Mouse (Mus musculus) hindbrain, embryonic 16.5 days (tissue): ENCODE measurements around the gene Nudcd3. TPM values are rescaled to one million over a fixed set of nuclear protein-coding genes. Genes with fewer than 3 reads are reported as not detected.
A peak's percentile ranks its signal among the peaks of the same experiment; 100 is the strongest.

Experiments
- ATAC-seq: fragments of 200-750 bp; cut with Nextera tagmentation; 2 replicates; pipeline ENCODE4 v1.8.0; 2017; ENCODE audit warnings: moderate TSS enrichment, moderate library complexity
- H3K27ac ChIP-seq: fragments of 300-500 bp; sonication (generic); 2 replicates; pipeline ENCODE4 v1.5.1; 2014; ENCODE audit warnings: low read depth, mild to moderate bottlenecking, control low read depth, low read length, moderate library complexity
- H3K27me3 ChIP-seq: fragments of 300-500 bp; sonication (generic); replicated peaks from 2 replicates; pipeline ENCODE4 v1.6.1; 2014; ENCODE audit warnings: low read length; ENCODE audit not compliant: control insufficient read depth, insufficient read depth
- H3K36me3 ChIP-seq: fragments of 300-500 bp; sonication (generic); 2 replicates; pipeline ENCODE4 v1.6.1; 2014; ENCODE audit warnings: mild to moderate bottlenecking, low read length, moderate library complexity, mixed read lengths; ENCODE audit not compliant: control insufficient read depth, insufficient read depth
- H3K4me1 ChIP-seq: fragments of 300-500 bp; sonication (generic); 2 replicates; pipeline ENCODE4 v1.6.1; 2014; ENCODE audit warnings: low read depth, low read length; ENCODE audit not compliant: control insufficient read depth, insufficient read depth
- H3K4me2 ChIP-seq: fragments of 300-500 bp; sonication (generic); 2 replicates; pipeline ENCODE4 v1.6.1; 2014; ENCODE audit warnings: mild to moderate bottlenecking, low read length, control low read depth, moderate library complexity
- H3K4me3 ChIP-seq: fragments of 300-500 bp; sonication (generic); 2 replicates; pipeline ENCODE4 v1.5.1; 2014; ENCODE audit warnings: mild to moderate bottlenecking, low read length, control low read depth, moderate library complexity
- H3K9ac ChIP-seq: fragments of 300-500 bp; sonication (generic); 2 replicates; pipeline ENCODE4 v1.6.1; 2014; ENCODE audit warnings: low read depth, mild to moderate bottlenecking, control low read depth, low read length, moderate library complexity
- H3K9me3 ChIP-seq: fragments of 300-500 bp; sonication (generic); 2 replicates; pipeline ENCODE4 v1.6.1; 2014; ENCODE audit warnings: mild to moderate bottlenecking, low read length, moderate library complexity; ENCODE audit not compliant: control insufficient read depth
- WGBS: fragments of 180-500 bp; shearing (Covaris S2); extraction: QIAGEN DNeasy Blood & Tissue Kit; methylation state at CpG from one replicate; pipeline ENCODE4 v1.1.7; 2014; 5-methylcytosine and 5-hydroxymethylcytosine counted together
- polyA plus RNA-seq: library from polyadenylated mRNA; unstranded; fragments of >200 nt; fragmentation: Nextera tagmentation; extraction: Ambion mirVana; gene quantifications from 2 replicates; pipeline ENCODE4 v1.2.1, GENCODE M21; 2015

Nudcd3 gene
- polyA plus RNA-seq, 1 experiment from 2014 or later = 71.9 TPM

DNA sequence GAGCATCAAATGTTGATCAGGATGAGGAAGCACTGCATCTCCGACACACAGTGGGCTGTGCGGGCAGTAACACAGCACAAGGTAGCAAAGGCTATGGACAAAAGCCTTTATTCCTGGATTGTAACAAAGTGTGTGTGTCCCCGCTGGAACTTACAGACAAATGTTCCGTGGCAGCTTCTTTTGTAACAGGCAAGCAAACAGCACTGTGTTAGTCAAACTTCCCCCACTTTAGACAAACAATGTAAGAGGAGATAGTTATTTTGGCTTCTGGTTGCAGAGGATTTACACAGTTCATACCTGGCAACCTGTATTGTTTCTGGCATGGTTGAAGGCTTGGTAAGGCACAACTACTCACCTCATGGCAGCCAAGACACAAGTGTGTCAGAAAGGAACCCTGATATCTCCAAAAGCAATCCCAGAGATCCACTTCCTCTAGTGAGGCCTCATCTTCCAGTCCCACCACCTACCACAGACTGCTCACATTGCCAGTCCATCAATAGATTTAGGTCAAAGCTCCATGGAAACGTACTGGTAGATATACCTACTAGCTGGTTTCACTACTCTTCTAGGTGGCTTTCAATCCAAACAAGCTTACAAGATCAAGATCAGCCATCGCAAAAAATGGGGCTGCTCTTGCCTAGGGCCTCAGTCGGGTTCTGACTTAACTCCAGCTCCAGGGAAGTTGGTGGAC is 34.7 kb downstream of the Nudcd3 start:
- Histone ChIP-seq H3K27ac (no peak overlapping the region), H3K9ac (no peak overlapping the region), H3K27me3 (no peaks in the 10 kb centered on the region), H3K4me2 (no peak overlapping the region), H3K36me3 (no peaks in the 10 kb centered on the region), H3K4me3 (no peak overlapping the region), H3K4me1 (no peaks in the 10 kb centered on the region; the same call in 1 of the 2 replicates), H3K9me3 (no peaks in the 10 kb centered on the region)
- ATAC-seq = no peak
- WGBS = 93% methylated on average over 7 of the region's 7 CpGs

DNA sequence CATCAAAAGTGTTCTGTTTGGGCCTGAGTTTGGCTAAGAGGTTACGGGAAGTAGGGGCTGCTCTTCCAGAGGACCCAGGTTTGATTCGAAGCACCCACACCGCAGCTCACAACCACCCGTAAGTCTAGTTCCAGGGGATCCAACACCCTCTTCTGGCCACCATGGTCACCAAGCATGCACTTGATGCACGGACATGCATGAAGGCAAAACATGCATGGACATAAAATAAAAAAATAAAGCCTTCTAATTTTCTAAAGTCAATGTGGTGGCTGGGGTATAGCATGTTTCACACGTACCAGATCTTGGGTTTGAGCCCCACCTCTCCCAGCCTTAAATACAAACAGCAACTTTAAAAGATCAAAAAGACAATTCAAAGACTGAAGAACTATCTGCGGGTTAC is 35.4 kb downstream of the Nudcd3 start:
- H3K27ac ChIP-seq = no peak overlapping the region
- no peak overlapping the region for H3K9ac ChIP-seq
- 97% methylated on average over 7 of the region's 7 CpGs for WGBS
- no peaks in the 10 kb centered on the region for H3K27me3 ChIP-seq
- no peaks in the 10 kb centered on the region for H3K36me3 ChIP-seq
- no peaks in the 10 kb centered on the region; the same call in 1 of the 2 replicates for H3K4me1 ChIP-seq
- H3K4me3 ChIP-seq = no peak overlapping the region
- H3K4me2 ChIP-seq = no peak overlapping the region
- no peak for ATAC-seq
- H3K9me3 ChIP-seq = no peaks in the 10 kb centered on the region

GRCm38 (mm10) chr11:6163706-6164105 is 36.5 kb downstream of the Nudcd3 start:
- no peak for ATAC-seq
- Histone ChIP-seq H3K9ac (no peak overlapping the region), H3K27ac (no peak overlapping the region), H3K4me3 (no peak overlapping the region), H3K4me2 (no peak overlapping the region), H3K36me3 (no peaks in the 10 kb centered on the region), H3K4me1 (no peaks in the 10 kb centered on the region; the same call in 1 of the 2 replicates), H3K27me3 (no peaks in the 10 kb centered on the region), H3K9me3 (no peaks in the 10 kb centered on the region)
- 90% methylated on average over 12 of the region's 12 CpGs for WGBS

DNA sequence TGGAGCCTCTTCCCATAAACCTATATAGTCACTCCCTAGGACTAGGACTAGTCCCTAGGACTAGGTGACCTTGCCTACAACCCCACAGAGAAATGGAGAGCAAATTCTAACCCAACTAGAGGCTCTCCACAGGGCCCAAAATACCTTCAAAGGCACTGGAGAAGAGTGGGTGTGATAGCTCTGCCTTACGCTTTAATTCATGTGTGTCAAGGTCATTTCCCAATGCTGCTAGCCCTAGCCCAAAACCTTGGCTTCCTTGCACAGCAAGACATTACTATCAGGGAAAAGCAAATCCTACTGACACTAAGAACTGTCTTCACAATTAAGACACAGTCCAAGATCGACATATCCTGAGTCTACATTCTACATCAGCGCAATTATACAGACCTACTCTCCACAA is 37.2 kb downstream of the Nudcd3 start:
- ATAC-seq = no peak
- WGBS = 97% methylated on average over 3 of the region's 3 CpGs
- Histone ChIP-seq H3K9me3 (no peaks in the 10 kb centered on the region), H3K9ac (no peak overlapping the region), H3K4me2 (no peak overlapping the region), H3K27me3 (no peaks in the 10 kb centered on the region), H3K4me3 (no peak overlapping the region), H3K27ac (no peak overlapping the region), H3K4me1 (no peaks in the 10 kb centered on the region; the same call in 1 of the 2 replicates), H3K36me3 (no peaks in the 10 kb centered on the region)

GRCm38 (mm10) chr11:6161549-6161948 is 38.7 kb downstream of the Nudcd3 start:
- Histone ChIP-seq H3K9ac (no peak overlapping the region), H3K4me2 (no peak overlapping the region), H3K27ac (no peak overlapping the region), H3K9me3 (no peaks in the 10 kb centered on the region), H3K27me3 (no peaks in the 10 kb centered on the region), H3K4me1 (peaks cover 6% of the 10 kb centered on the region; the same call in 1 of the 2 replicates), H3K36me3 (no peaks in the 10 kb centered on the region), H3K4me3 (no peak overlapping the region)
- ATAC-seq = no peak

GRCm38 (mm10) chr11:6160663-6161271 is 39.4 kb downstream of the Nudcd3 start:
- peaks cover 8% of the 10 kb centered on the region; the same call in 1 of the 2 replicates for H3K4me1 ChIP-seq
- 0 out of 2 replicates have a peak, but pooled peaks have one; percentile 27 for ATAC-seq
- no peaks in the 10 kb centered on the region for H3K9me3 ChIP-seq
- H3K9ac ChIP-seq = no peak overlapping the region
- H3K27ac ChIP-seq = no peak overlapping the region; the same call in 1 of the 2 replicates
- H3K27me3 ChIP-seq = no peaks in the 10 kb centered on the region
- 80% methylated on average over 3 of the region's 3 CpGs for WGBS
- no peak overlapping the region for H3K4me2 ChIP-seq
- no peak overlapping the region for H3K4me3 ChIP-seq
- H3K36me3 ChIP-seq = no peaks in the 10 kb centered on the region

GRCm38 (mm10) chr11:6159704-6160275 is 40.4 kb downstream of the Nudcd3 start:
- no peak for ATAC-seq
- Histone ChIP-seq H3K27ac (no peak overlapping the region), H3K9ac (no peak overlapping the region), H3K4me1 (peaks cover 8% of the 10 kb centered on the region; the same call in 1 of the 2 replicates), H3K36me3 (no peaks in the 10 kb centered on the region), H3K27me3 (no peaks in the 10 kb centered on the region), H3K9me3 (no peaks in the 10 kb centered on the region), H3K4me3 (no peak overlapping the region), H3K4me2 (no peak overlapping the region)
- 90% methylated on average over 4 of the region's 4 CpGs for WGBS

- H3K9me3 ChIP-seq = no peaks in the 10 kb centered on the region
- WGBS = 86% methylated on average over 1 of the region's 1 CpGs
- H3K27me3 ChIP-seq = no peaks in the 10 kb centered on the region
- no peak for ATAC-seq
- H3K4me2 ChIP-seq = no peak overlapping the region
- H3K4me3 ChIP-seq = no peak overlapping the region
- H3K27ac ChIP-seq = no peak overlapping the region
- peaks cover 17% of the 10 kb centered on the region for H3K4me1 ChIP-seq
- H3K9ac ChIP-seq = no peak overlapping the region
- no peaks in the 10 kb centered on the region for H3K36me3 ChIP-seq
Observed at GRCm38 (mm10) chr11:6158515-6158914, 41.7 kb downstream of the Nudcd3 start.

DNA sequence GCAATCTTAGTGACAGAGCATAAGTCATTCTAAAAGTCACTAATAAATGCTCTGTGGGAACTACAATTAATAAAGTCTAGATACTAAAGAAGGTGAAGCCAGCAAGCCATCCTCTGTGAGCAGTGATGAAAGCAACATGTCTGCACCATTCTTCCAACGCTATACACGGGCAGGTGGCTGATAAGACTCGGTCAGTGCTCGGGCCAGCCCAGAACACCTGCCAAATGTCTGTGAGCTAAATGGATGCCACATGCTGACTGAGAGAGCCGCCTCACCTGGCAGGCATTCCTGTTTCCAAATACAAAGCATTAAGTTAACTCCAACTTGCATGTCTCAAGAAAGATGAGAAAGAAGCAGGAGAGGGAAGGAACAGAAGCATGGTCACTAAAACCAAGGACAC is 43.1 kb downstream of the Nudcd3 start:
- peak; percentile 34; the same call in 1 of the 2 replicates for ATAC-seq
- no peaks in the 10 kb centered on the region for H3K9me3 ChIP-seq
- H3K9ac ChIP-seq = no peak overlapping the region
- no peaks in the 10 kb centered on the region for H3K36me3 ChIP-seq
- H3K4me2 ChIP-seq = no peak overlapping the region
- H3K4me3 ChIP-seq = no peak overlapping the region
- WGBS = 75% methylated on average over 5 of the region's 5 CpGs
- peaks cover 17% of the 10 kb centered on the region for H3K4me1 ChIP-seq
- H3K27me3 ChIP-seq = no peaks in the 10 kb centered on the region
- no peak overlapping the region for H3K27ac ChIP-seq
